Mouse (Mus musculus): ENCODE measurements around the gene Prss50.

The Prss50 gene

DNA sequence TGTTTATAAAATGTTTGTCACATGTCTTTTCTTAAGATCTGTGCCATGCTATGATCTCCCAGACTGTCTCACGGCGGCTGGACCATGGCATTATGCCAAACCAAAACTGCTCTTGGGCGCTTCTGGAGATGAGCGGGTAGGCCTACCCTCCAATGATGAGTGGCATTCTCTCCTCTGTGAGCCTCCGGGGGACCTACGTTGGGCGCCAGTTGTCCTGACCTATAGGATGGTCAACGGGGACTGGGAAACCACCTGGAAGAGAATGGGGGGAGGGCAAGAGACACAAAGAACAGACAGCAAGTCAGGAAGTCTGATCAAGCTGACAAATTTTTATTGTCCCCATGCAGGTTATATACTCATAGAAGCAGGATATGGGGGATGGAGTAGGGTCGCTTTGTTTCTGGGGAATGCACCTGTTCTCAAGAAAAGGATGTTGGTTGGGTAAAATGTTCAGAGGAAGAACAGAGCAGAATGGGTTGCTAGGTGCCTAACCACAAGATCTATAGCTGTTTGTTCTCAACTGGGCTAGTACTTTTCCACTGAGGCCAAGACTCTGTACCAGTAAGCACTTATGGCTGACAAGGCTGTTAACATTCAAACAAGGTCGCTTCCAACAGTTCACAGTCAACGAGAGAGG lies 49.6 kb downstream of the Prss50 start:
- no peak for DNase-seq (ENCODE audit: low spot score)

DNA sequence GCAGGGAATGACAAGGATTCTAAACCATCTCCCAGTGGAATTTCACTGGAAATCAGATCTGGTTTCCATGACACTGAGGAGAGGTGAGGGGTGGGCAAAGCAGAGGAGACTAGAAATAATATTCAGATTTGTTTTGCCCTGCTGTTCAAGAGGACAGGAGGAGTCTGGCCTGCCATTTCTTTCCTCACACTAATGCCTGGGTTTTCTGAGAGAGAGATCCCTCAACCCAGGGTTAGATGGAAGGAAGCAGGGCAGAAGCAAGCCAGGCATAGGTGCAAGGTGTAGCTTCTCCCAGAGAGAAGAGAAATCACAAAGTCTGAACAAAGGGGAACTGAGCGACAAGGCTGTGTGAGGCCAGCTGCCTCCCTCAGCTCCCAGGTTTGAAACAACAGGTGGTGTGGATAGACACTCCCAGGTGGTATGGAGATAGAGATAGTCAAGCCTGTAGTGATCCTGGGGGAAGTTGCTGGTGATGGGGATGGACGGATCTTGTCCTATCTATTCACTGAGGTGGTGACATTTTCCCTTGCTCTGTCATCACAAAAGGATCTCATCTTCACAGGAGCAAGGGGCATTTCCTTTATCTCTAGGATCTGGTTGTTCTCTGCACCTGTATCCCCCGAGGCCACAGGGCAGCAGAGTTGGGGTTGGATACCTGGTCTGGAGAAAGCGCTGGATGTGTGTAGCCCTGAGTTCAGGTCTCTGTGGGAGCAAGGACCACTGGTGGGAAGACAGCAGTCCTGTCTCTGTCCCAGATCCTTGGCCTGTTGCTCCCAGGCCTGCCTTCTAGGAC lies 50.3 kb downstream of the Prss50 start:
- DNase-seq (ENCODE audit: low spot score) = no peak

DNA sequence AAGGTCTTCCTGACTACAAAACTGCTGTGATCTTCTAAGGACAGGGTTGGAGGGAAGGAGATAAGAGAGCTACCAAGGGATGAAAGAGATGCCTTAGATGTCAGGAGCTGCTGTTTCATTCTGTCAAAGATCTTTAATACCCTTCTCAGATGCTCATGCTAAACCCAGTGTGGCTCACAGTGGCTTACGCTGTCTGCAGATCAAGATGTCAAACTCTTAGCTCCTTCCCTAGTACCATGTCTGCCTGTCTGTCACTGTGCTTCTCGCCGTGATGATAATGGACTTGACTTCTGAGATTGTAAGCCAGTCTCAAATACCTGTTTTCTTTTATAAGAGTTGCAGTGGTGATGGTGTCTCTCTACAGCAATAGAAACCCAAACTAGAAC lies 50.9 kb downstream of the Prss50 start:
- no peak for DNase-seq (ENCODE audit: low spot score)

DNA sequence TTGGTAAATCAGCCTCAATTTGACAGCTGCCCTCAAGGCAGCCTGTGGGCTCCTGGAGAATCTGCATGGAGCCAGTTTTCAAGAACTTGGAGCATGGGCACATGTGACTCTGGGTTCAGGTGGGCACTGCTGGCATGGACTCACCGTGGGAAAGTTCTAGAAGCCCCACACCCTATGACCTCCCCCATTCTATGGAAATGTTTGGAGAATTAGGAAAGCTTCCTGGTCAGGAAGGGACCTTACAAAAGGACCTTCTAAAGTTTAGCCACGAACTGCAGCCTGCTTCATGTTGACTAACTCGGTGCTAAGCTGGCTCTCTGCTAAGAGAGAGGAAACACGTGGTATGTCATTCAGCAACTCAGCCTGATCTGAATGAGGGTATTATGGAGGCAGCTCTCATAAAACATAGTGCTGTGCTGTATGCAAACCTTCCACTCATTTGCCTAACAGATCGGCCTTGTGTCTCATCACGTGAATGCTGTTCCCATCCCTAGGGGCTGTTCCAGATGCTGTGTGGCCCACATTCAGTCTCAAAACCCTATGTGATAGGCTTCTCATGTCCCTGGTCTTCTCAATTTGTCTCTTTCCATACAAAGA lies 51.7 kb downstream of the Prss50 start:
- DNase-seq (ENCODE audit: low spot score) = no peak
